ENCODE assay signal across 9 mouse cellular contexts in genomic region chr2:180642555-180643260, GRCm38 (mm10). TPM values are rescaled to one million over a fixed set of nuclear protein-coding genes. Genes with fewer than 3 reads are reported as not detected.
A peak's percentile ranks its signal among the peaks of the same experiment; 100 is the strongest.
DNase-seq lines count a peak whose midpoint lies in the region; ATAC-seq and TF ChIP-seq lines count a peak whose summit lies in the region.
"Had no signal": no experiment of that assay in that cellular context is flagged by ENCODE, and none has a peak within 500 bp of the region (broad histone marks: within the 10 kb centered on the region; RNA-seq: fewer than 3 reads in every experiment).

Gene Tcfl5 (minus strand): TSS chr2:180642708.

- ATAC-seq in hindbrain, embryonic 11.5 days (ENCODE audit: low FRiP score) = no peak

- TF ChIP-seq CTCF in ES-Bruce4 (IDR thresholded peaks at IDR 0.05; ENCODE audit: low read depth, low read length) = no peak
- no peak for TF ChIP-seq CTCF in layer of hippocampus, adult 2 months (conservative IDR thresholded peaks at IDR 0.05)

- peaks cover 3% of the 10 kb centered on the region for H3K4me1 ChIP-seq in ES-Bruce4 (ENCODE audit: control insufficient read depth, insufficient read depth, low read length)
- no peaks in the 10 kb centered on the region for H3K4me1 ChIP-seq in hindbrain, embryonic 11.5 days (replicated peaks; ENCODE audit: control insufficient read depth, insufficient read depth, low read length)
- H3K4me1 ChIP-seq in midbrain, embryonic 10.5 days = 0 out of 2 replicates have a peak, but pooled peaks cover 8% of the 10 kb centered on the region

- no peaks in the 10 kb centered on the region for H3K27me3 ChIP-seq in ES-Bruce4 (ENCODE audit: control insufficient read depth, insufficient read depth, low read length, poor library complexity, severe bottlenecking)
- peaks cover 29% of the 10 kb centered on the region for H3K27me3 ChIP-seq in hindbrain, embryonic 11.5 days (ENCODE audit: control insufficient read depth, insufficient read depth, low read length)
- peaks cover 53% of the 10 kb centered on the region for H3K27me3 ChIP-seq in midbrain, embryonic 10.5 days (ENCODE audit: low read depth, poor library complexity, severe bottlenecking)

- no peaks in the 10 kb centered on the region for H3K9me3 ChIP-seq in ES-Bruce4 (replicated peaks; ENCODE audit: control insufficient read depth, insufficient read depth, low read length, poor library complexity, severe bottlenecking)
- H3K9me3 ChIP-seq in hindbrain, embryonic 11.5 days (ENCODE audit: control insufficient read depth, low read length) = peaks cover 9% of the 10 kb centered on the region; the same call in 1 of the 2 replicates
- H3K9me3 ChIP-seq in midbrain, embryonic 10.5 days (replicated peaks) = peaks cover 18% of the 10 kb centered on the region

- no peak for TF ChIP-seq POLR2A in ES-Bruce4 (IDR thresholded peaks at IDR 0.05; ENCODE audit: insufficient read depth, low read length)

- peak; percentile 70 for DNase-seq in heart, adult 11 months
- no peak for DNase-seq in heart, postnatal 25 days (ENCODE audit: low spot score)
- no peak for DNase-seq in hindbrain, embryonic 11.5 days (ENCODE audit: low spot score)
- no peak for DNase-seq in midbrain, embryonic 10.5 days (ENCODE audit: low spot score)
- no peak for DNase-seq in layer of hippocampus, adult 2 months (ENCODE audit: low spot score in 2 of 2)
- no peak for DNase-seq in right cerebral cortex, adult 2 months (ENCODE audit: low spot score in 2 of 2)
- no peak for DNase-seq in thymus, postnatal 4 days

- H3K4me2 ChIP-seq in hindbrain, embryonic 11.5 days (replicated peaks; ENCODE audit: low read depth, low read length) = peak within 1 kb of the TSS; percentile 34

- TF ChIP-seq EP300 in ES-Bruce4 (IDR thresholded peaks at IDR 0.05; ENCODE audit: insufficient read depth, low read depth, low read length) = no peak

- H3K36me3 ChIP-seq in ES-Bruce4 (ENCODE audit: control insufficient read depth, insufficient read depth, low read length, poor library complexity, severe bottlenecking) = peaks cover 13% of the 10 kb centered on the region
- no peaks in the 10 kb centered on the region for H3K36me3 ChIP-seq in hindbrain, embryonic 11.5 days (ENCODE audit: control insufficient read depth, insufficient read depth, low read length)
- no peaks in the 10 kb centered on the region for H3K36me3 ChIP-seq in midbrain, embryonic 10.5 days

- intact Hi-C loops in heart, postnatal 25 days (cut with DNase I) = no loop called here

- peak within 1 kb of the TSS; percentile 75 for H3K4me3 ChIP-seq in ES-Bruce4 (ENCODE audit: low read depth, low read length)
- H3K4me3 ChIP-seq in hindbrain, embryonic 11.5 days (ENCODE audit: low read depth, low read length) = peak within 1 kb of the TSS; percentile 29
- H3K4me3 ChIP-seq in midbrain, embryonic 10.5 days = peak within 1 kb of the TSS; percentile 47
- H3K4me3 ChIP-seq in layer of hippocampus, adult 2 months = no peak within 1 kb of the TSS

- H3K27ac ChIP-seq in ES-Bruce4 (ENCODE audit: insufficient read depth, low read length) = no peak within 1 kb of the TSS
- no peak within 1 kb of the TSS for H3K27ac ChIP-seq in hindbrain, embryonic 11.5 days (ENCODE audit: low read depth, low read length)
- H3K27ac ChIP-seq in midbrain, embryonic 10.5 days (replicated peaks) = no peak within 1 kb of the TSS; the same call in 1 of the 2 replicates
- H3K27ac ChIP-seq in layer of hippocampus, adult 2 months = no peak within 1 kb of the TSS

- H3K9ac ChIP-seq in ES-Bruce4 (ENCODE audit: low read depth, poor library complexity, severe bottlenecking) = peak within 1 kb of the TSS; percentile 91
- no peak within 1 kb of the TSS for H3K9ac ChIP-seq in hindbrain, embryonic 11.5 days (ENCODE audit: low read depth, low read length)

- 4% methylated on average over 13 of the region's 56 CpGs for whole genome bisulfite sequencing in hindbrain, embryonic 11.5 days
- WGBS in midbrain, embryonic 10.5 days = 13% methylated on average over 26 of the region's 56 CpGs

RNA-seq across cellular contexts. Expression of gene Tcfl5, which starts in this region (rescaled TPM):
- total RNA-seq in heart, postnatal 25 days (2021) = under 1 TPM in 1 of 2 experiments, not detected in 1; 0.17 TPM
- 34.4 and 37.5 TPM in 2 replicates for polyA plus RNA-seq in ES-Bruce4 (2011; ENCODE audit: insufficient read depth, insufficient read length, low read depth, missing spikeins)
- 0.38 and 0.60 TPM in 2 replicates for polyA plus RNA-seq in hindbrain, embryonic 11.5 days (2014; fragmentation: Nextera tagmentation; extraction: Ambion mirVana)
- polyA plus RNA-seq in midbrain, embryonic 10.5 days (2016; fragmentation: Nextera tagmentation; extraction: Ambion mirVana) = 0.22 and 0.26 TPM in 2 replicates
- under 1 TPM in 1 of 2 experiments, not detected in 1; 0.47 TPM for total RNA-seq in layer of hippocampus, adult 2 months (2021)
- polyA plus RNA-seq: small intestine, adult 2 months had no signal

Comparison
In these comparisons a context has a peak if more than half of its experiments do, and no peak if none do; other contexts are left out.
1. RNA of gene Tcfl5 (polyA plus RNA-seq): 34.4 to 37.5 TPM in ES-Bruce4; 0.38 to 0.60 TPM in hindbrain, embryonic 11.5 days and 0.22 to 0.26 TPM in midbrain, embryonic 10.5 days; every median in the first group is over 10 times any median in the second.